Mouse (Mus musculus) urinary bladder, postnatal 25 days (tissue): ENCODE results near the gene Mb.
A peak's percentile ranks its signal among the peaks of the same experiment; 100 is the strongest.

Experiments used
- DNase-seq: peaks from one replicate; pipeline ENCODE4 v3.0.0; 2022; ENCODE audit warnings: low spot score

Gene Mb

DNA sequence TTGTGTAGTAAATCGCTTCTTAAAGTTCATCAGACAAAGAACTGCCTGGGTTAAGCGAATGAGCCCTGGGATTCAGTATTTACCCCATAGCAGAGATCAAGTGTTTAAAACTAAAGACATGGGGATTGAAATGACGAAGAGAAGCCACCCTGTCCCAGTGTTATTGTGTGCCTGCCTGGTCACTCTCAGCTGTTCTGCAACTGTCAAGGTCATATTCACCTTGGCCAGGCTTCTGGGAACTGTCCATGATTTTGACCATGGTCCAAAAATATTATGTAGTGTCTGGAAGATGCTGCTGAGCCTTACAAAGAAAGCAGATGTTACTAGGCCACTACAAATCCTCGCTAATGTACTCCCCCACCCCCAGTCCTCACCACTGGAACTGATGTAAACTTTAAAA, 70.7 kb downstream of the Mb start:
- DNase-seq = no peak

DNA sequence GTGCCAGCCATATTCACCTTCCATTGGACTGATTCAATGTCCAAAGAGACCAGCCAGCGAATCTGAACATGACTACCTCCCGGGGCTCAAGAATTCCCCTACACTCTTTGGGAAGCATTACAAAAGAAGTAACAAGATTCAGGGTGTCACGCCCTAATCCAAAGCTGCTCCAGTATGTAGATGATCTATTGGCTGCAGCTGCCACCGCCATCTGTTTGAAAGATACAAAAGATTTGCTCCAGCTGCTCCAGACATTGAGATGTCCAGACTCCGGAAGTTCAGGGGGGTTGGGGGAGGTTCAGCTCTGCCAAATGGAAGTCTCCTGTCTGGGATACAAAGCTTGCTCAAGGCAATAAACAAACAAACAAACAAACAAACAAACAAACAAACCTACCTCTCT, 73.9 kb downstream of the Mb start:
- DNase-seq = no peak

DNA sequence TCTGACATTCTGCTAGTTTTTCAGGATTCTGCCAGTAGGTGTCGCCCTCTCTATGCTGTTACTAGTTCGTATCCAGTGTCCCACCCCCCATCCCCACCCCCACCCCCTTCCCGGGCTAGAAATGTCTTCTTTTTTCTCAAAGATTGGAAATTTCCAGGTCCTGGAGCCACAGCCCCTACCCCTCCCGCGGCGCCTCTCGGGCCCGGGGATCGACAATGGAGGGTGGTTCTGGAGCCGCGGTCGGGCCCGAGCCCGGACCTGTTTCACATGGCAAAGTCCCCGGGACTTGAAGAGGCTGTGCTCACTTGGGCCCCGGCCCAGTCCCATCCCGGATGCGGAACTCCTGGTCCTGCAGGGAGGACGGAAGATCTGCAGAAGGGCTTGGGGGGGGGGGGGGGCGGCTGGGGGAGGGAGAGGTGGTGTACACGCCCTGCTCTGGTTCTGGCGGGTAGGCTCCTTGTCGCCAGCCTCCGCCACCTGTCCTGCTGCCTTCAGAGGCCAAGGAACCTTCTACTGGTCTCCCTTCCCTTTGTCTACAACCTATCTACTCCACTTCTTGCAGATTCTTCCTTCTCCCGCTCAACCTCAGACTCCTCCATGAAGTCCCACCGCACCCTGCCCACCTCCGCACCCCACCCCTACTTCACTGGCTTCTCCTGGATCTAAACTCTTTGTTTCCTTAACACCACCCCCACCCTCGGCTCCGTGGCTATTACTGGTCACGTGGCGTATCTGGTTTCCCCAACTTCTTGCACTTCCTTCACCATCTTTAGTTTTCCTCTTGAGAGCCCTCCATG, 76.4 kb downstream of the Mb start:
- DNase-seq = peak; percentile 75

GRCm38 (mm10) chr15:76973272-76973854, 77.1 kb downstream of the Mb start:
- no peak for DNase-seq

DNA sequence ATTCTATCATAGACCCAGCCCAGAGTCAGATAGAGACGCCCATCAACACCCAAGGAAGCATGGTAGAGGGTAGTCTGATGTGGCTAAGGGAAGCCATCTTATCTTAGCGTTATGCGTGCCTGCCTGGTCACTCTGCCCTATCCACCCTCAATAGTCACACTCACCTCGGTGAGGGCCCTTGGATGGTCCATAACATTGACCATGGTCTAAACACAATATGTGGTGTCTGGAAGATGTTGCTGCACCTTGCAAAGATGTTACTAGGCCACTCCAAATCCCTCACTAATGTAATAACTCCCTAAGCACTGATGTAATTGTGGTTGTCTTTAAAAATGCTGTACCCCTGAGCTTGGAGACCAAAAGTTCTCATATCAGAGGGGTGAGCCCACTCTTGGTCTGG, 77.8 kb downstream of the Mb start:
- DNase-seq = no peak
